Mouse (Mus musculus) layer of hippocampus, postnatal 25 days (tissue): ENCODE results near the gene Ppt1. TPM values are rescaled to one million over a fixed set of nuclear protein-coding genes. Genes with fewer than 3 reads are reported as not detected.

Experiments
- DNase-seq, 2 experiments: peaks; one replicate each; pipeline ENCODE4 v3.0.0; 2022; ENCODE audit warnings: mixed read lengths in 2 of 2, low spot score in 1 of 2; ENCODE audit errors: extremely low spot score in 1 of 2
- total RNA-seq, 2 experiments: library from RNA; stranded (reverse); gene quantifications; 2 replicates each; pipeline ENCODE4 v1.2.3; 2021

Gene Ppt1
- total RNA-seq, 2 experiments from 2014 or later = 80.2 to 83.5 TPM

GRCm38 (mm10) chr4:122902156-122902555 lies 66.1 kb downstream of the Ppt1 start:
- DNase-seq = no peak

GRCm38 (mm10) chr4:122903709-122904108 lies 67.7 kb downstream of the Ppt1 start:
- DNase-seq = no peak

GRCm38 (mm10) chr4:122905359-122905758 lies 69.3 kb downstream of the Ppt1 start:
- no peak for DNase-seq

Other genes with a start within 250 kb of the Ppt1 start
- not detected for gene 9530002B09Rik, start 147.0 kb upstream of the Ppt1 start, total RNA-seq
- 100 to 1,000 TPM; 299 to 313 TPM for gene Cap1, start 49.8 kb downstream of the Ppt1 start, total RNA-seq
- 10 to 100 TPM; 37.9 to 54.8 TPM for gene Mfsd2a, start 124.9 kb downstream of the Ppt1 start, total RNA-seq
- gene Mycl, start 159.4 kb downstream of the Ppt1 start, total RNA-seq = 10 to 100 TPM; 33.9 to 37.8 TPM
- 10 to 100 TPM; 20.2 to 26.9 TPM for gene Trit1, start 180.4 kb downstream of the Ppt1 start, total RNA-seq